Mouse (Mus musculus) liver, postnatal 0 days (tissue): ENCODE measurements at regions not wholly inside any gene's neighbourhood (a gene's known extent, or its start where the extent isn't known, plus 50 kb on each side); places are given as distances from the start of the nearest gene placed in this dataset.

ENCODE experiments used
- CTCF ChIP-seq: sonication (generic); IDR thresholded peaks from 2 replicates; pipeline ENCODE4 v1.5.1; 2016; ENCODE audit warnings: antibody characterized with exemption, low read depth
- EP300 ChIP-seq: IDR thresholded peaks from 2 replicates; pipeline ENCODE4 v1.6.1; 2016; ENCODE audit warnings: antibody characterized with exemption, low read depth, mild to moderate bottlenecking

DNA sequence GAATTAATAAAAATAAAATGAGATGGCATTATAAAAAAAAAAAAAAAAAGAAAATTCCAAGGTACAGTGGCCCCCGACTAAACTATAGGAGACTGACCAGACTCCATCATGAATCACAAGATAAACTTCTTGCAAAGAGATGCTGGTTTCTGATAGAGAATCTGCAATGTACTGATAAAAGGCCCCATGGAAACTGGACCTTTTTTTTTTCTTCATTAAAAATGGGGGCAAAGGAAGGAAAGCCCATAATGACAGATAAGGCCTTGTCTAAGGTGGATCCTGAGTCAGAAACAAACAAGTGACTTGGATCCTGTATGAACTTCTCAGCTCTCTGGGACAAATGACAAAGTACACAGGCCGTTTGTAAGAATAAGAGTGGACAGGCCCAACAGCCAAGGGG is 344.7 kb upstream of the Nfe2l3 start:
- TF ChIP-seq CTCF (no peak), EP300 (no peak)
